ENCODE assay signal across 7 mouse cellular contexts in genomic region chr2:53007142-53007541, GRCm38 (mm10).
DNase-seq lines count a peak whose midpoint lies in the region; ATAC-seq and TF ChIP-seq lines count a peak whose summit lies in the region.

No protein-coding gene starts in this region.

- DNase-seq in 416B (ENCODE audit: low read depth): peak; percentile 55
- peak; percentile 50 for DNase-seq in Muller cell, postnatal 12 days (ENCODE audit: inconsistent ontology term)
- DNase-seq in cerebellum, postnatal 10 days: peak; percentile 88 to 91
- DNase-seq in gastrocnemius, postnatal 4 days (ENCODE audit: low spot score in 2 of 2): peak; percentile 24 to 67
- DNase-seq in kidney, postnatal 0 days (ENCODE audit: low spot score): peak; percentile 81
- peak; percentile 36 for DNase-seq in lung, adult 2 months
- DNase-seq in right cerebral cortex, postnatal 4 days: peak; percentile 29

- no peaks in the 10 kb centered on the region for H3K27me3 ChIP-seq in kidney, postnatal 0 days (ENCODE audit: insufficient read depth, low read length)

- H3K36me3 ChIP-seq in kidney, postnatal 0 days (ENCODE audit: insufficient read depth, low read length): no peaks in the 10 kb centered on the region

- ATAC-seq in kidney, postnatal 0 days (replicated peaks; ENCODE audit: low FRiP score, low read depth): peak; percentile 40; the same call in 1 of the 2 replicates

- H3K27ac ChIP-seq in kidney, postnatal 0 days: no peak overlapping the region

- peak; percentile 90 for TF ChIP-seq CTCF in kidney, postnatal 0 days (IDR thresholded peaks at IDR 0.05; ENCODE audit: low read depth)
- peak; percentile 85 for TF ChIP-seq CTCF in lung, adult 2 months (IDR thresholded peaks at IDR 0.05; ENCODE audit: insufficient read depth, low read length)

- no peaks in the 10 kb centered on the region for H3K9me3 ChIP-seq in kidney, postnatal 0 days (replicated peaks; ENCODE audit: low read length)

- no peak overlapping the region for H3K9ac ChIP-seq in kidney, postnatal 0 days (ENCODE audit: low read depth, low read length)

- no peak for TF ChIP-seq POLR2A in lung, adult 2 months (IDR thresholded peaks at IDR 0.05; ENCODE audit: borderline replicate concordance, extremely low read depth, low read depth, low read length)

- no peak overlapping the region for H3K4me2 ChIP-seq in kidney, postnatal 0 days (ENCODE audit: low read length)

- WGBS in kidney, postnatal 0 days: 27% methylated on average over 5 of the region's 5 CpGs
- 20% methylated on average over 5 of the region's 5 CpGs for WGBS in lung, adult 2 months

- H3K4me1 ChIP-seq in kidney, postnatal 0 days (replicated peaks; ENCODE audit: insufficient read depth, low read length): peaks cover 10% of the 10 kb centered on the region
- peaks cover 5% of the 10 kb centered on the region for H3K4me1 ChIP-seq in lung, adult 2 months (ENCODE audit: control insufficient read depth, insufficient read depth, low read length)

- H3K4me3 ChIP-seq in kidney, postnatal 0 days (replicated peaks; ENCODE audit: low read depth, low read length): no peak overlapping the region
- no peak overlapping the region for H3K4me3 ChIP-seq in lung, adult 2 months (replicated peaks; ENCODE audit: extremely low read depth, low read depth, low read length)

Comparison
In these comparisons a context has a peak if more than half of its experiments do, and no peak if none do; other contexts are left out.
1. DNase-seq: peak in every context shown above with its lines; median percentile 90 in cerebellum, postnatal 10 days; 81 in kidney, postnatal 0 days; 55 in 416B; 50 in Muller cell, postnatal 12 days; 46 in gastrocnemius, postnatal 4 days; 36 in lung, adult 2 months; 29 in right cerebral cortex, postnatal 4 days.